Mouse (Mus musculus) stomach, embryonic 16.5 days (tissue): Measurements from ENCODE around the gene Akap7. TPM values are rescaled to one million over a fixed set of nuclear protein-coding genes. Genes with fewer than 3 reads are reported as not detected.

ENCODE experiments used
- ATAC-seq: fragments of 200-750 bp; cut with Nextera tagmentation; 2 replicates; pipeline ENCODE4 v1.8.0; 2017; ENCODE audit warnings: moderate number of reproducible peaks, moderate TSS enrichment; ENCODE audit not compliant: insufficient read depth, low FRiP score
- H3K27ac ChIP-seq: fragments of 300-500 bp; sonication (generic); 2 replicates; pipeline ENCODE4 v1.5.1; 2014; ENCODE audit warnings: low read length
- H3K27me3 ChIP-seq: fragments of 300-500 bp; sonication (generic); 2 replicates; pipeline ENCODE4 v1.6.1; 2014; ENCODE audit warnings: low read length, control low read depth, mixed read lengths; ENCODE audit not compliant: control insufficient read depth, insufficient read depth
- H3K36me3 ChIP-seq: fragments of 300-500 bp; sonication (generic); 2 replicates; pipeline ENCODE4 v1.6.1; 2014; ENCODE audit warnings: low read length; ENCODE audit not compliant: control insufficient read depth, insufficient read depth
- H3K4me1 ChIP-seq: fragments of 300-500 bp; sonication (generic); 2 replicates; pipeline ENCODE4 v1.6.1; 2014; ENCODE audit warnings: low read length, control low read depth, mixed read lengths; ENCODE audit not compliant: control insufficient read depth, insufficient read depth
- H3K4me2 ChIP-seq: fragments of 300-500 bp; sonication (generic); 2 replicates; pipeline ENCODE4 v1.6.1; 2014; ENCODE audit warnings: low read depth, low read length, mixed read lengths
- H3K4me3 ChIP-seq: fragments of 300-500 bp; sonication (generic); replicated peaks from 2 replicates; pipeline ENCODE4 v1.5.1; 2014; ENCODE audit warnings: mild to moderate bottlenecking, low read length
- H3K9ac ChIP-seq: fragments of 300-500 bp; sonication (generic); 2 replicates; pipeline ENCODE4 v1.6.1; 2014; ENCODE audit warnings: low read length
- H3K9me3 ChIP-seq: fragments of 300-500 bp; sonication (generic); replicated peaks from 2 replicates; pipeline ENCODE4 v1.6.1; 2016; ENCODE audit warnings: low read length, control low read depth; ENCODE audit not compliant: control insufficient read depth
- WGBS: fragments of 180-500 bp; shearing (Covaris S2); extraction: QIAGEN DNeasy Blood & Tissue Kit; methylation state at CpG from one replicate; pipeline ENCODE4 v1.1.7; 2014; 5-methylcytosine and 5-hydroxymethylcytosine counted together
- polyA plus RNA-seq: library from polyadenylated mRNA; unstranded; fragments of >200 nt; fragmentation: Nextera tagmentation; extraction: Ambion mirVana; gene quantifications from 2 replicates; pipeline ENCODE4 v1.2.1, GENCODE M21; 2015

Gene Akap7
- polyA plus RNA-seq: 12.6 and 15.3 TPM in 2 replicates

DNA sequence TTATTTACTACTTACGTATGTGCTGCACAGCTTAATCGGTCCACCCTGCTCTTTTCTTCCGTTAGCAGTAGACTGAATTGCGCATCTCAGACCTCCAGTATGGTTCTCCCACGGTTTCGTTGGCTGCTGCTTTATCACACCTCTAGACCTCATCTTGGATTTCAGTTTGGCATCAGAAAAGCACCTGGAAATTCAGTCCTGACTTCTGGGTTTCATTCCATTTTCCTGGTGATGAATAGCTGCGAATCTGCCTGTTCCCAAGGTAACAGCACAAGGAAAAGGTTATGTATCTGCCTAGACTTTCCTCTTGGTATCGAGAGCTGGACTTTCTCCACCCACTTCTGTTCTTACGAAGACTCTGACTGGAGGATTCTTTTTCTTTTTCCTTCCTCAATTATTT is at the start of gene Akap7:
Gene Akap7 (minus strand): TSS at position 101 of the 400 bp plus-strand sequence.
- Histone ChIP-seq H3K36me3 (no peaks in the 10 kb centered on the region), H3K9me3 (no peaks in the 10 kb centered on the region), H3K4me3 (no peak within 1 kb of the TSS), H3K4me2 (no peak within 1 kb of the TSS), H3K27me3 (no peaks in the 10 kb centered on the region), H3K27ac (no peak within 1 kb of the TSS), H3K4me1 (no peaks in the 10 kb centered on the region; the same call in 1 of the 2 replicates), H3K9ac (no peak within 1 kb of the TSS)
- WGBS: 86% methylated on average over 9 of the region's 9 CpGs
- no peak for ATAC-seq

DNA sequence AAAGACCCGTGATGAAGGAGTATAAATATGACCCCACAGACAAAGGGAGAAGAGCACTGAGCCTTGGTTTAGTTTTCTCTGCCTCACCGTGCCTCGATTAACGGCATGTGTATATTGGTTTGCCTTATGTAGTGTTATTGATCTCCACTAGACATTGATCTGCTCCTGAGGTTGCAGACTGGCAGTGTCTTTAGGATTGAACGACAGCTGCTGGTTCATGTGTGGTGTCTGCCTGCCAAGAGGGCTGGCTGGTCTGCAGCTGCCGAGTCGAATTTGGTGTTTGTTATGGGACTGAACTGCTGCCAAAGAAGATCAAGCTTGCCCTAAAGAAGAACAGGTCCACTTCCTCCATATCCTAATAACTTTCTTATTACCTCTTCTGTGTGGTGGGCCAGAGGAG is 46.7 kb upstream of the Akap7 start:
- 81% methylated on average over 7 of the region's 7 CpGs for WGBS
- H3K36me3 ChIP-seq: no peaks in the 10 kb centered on the region
- no peak for ATAC-seq
- 0 out of 2 replicates have a peak, but pooled peaks cover 3% of the 10 kb centered on the region for H3K4me1 ChIP-seq
- H3K9ac ChIP-seq: no peak overlapping the region
- no peak overlapping the region for H3K27ac ChIP-seq
- no peaks in the 10 kb centered on the region for H3K27me3 ChIP-seq
- H3K4me3 ChIP-seq: no peak overlapping the region
- no peak overlapping the region for H3K4me2 ChIP-seq
- no peaks in the 10 kb centered on the region for H3K9me3 ChIP-seq

DNA sequence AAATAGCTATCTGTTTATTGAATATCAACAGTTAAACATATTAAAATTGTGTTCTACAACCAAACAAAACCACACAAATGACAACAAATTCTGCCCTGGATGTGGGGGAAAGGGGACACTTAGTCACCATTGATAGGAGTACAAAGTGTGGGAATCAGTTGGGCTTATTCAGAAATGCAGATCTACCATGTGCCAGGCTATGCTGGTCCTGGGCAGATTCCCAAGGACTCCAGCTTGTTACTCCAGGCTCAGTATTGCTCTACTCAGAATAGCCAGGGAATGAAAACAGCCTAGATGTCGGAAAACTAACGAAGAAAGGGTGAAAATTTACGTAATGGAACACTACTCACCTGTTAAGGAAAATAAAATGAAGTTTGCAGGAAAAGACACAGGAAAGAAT is 46.3 kb upstream of the Akap7 start:
- no peaks in the 10 kb centered on the region for H3K27me3 ChIP-seq
- no peak overlapping the region for H3K27ac ChIP-seq
- H3K4me3 ChIP-seq: no peak overlapping the region
- ATAC-seq: no peak
- H3K36me3 ChIP-seq: no peaks in the 10 kb centered on the region
- no peak overlapping the region for H3K9ac ChIP-seq
- H3K4me1 ChIP-seq: 0 out of 2 replicates have a peak, but pooled peaks cover 3% of the 10 kb centered on the region
- H3K4me2 ChIP-seq: no peak overlapping the region
- H3K9me3 ChIP-seq: no peaks in the 10 kb centered on the region
- 93% methylated on average over 3 of the region's 3 CpGs for WGBS

DNA sequence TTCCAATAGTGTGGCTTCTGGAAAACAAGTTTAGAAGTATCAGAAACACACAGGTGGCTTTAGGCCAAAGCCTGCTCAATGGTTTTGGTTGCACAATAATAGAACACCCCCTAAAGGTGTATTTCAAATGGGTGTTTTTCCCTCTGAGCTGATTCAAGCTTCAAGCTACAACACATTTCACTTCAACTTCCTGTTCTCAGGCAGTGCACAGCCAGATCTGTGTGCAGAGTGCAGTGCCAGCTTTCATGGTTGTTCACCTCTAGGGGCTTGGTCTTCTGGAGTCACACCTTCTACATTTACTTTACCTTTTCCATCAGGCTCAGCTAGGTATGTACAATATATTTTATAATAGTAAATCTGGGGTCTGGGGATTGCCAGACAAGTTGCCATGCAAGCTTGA is 35.1 kb upstream of the Akap7 start:
- no peak overlapping the region for H3K4me3 ChIP-seq

DNA sequence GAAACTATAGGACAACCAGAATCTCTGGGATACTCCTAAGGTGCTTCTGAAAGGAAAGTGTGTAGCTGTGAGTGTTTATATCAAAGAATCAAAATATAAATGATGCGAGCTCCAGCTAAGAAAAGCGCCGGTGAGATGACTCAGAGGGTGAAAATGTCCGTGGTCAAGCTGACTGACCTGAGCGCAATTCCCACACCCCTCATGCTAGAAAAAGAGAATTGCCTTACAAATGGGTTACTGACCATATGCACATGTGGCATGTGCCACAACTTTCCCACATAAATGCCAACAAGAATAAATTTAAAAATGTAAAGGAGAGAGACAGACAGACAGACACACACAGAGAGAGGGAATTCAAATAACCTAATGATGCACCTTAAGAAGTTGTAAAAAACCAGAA is 33.0 kb upstream of the Akap7 start:
- no peak overlapping the region for H3K9ac ChIP-seq
- 95% methylated on average over 5 of the region's 5 CpGs for WGBS
- no peak overlapping the region for H3K4me3 ChIP-seq

More for the DNA sequence above, 35.1 kb upstream of the Akap7 start:
- H3K4me2 ChIP-seq: no peak overlapping the region
- no peaks in the 10 kb centered on the region for H3K36me3 ChIP-seq
- no peaks in the 10 kb centered on the region for H3K4me1 ChIP-seq
- H3K27me3 ChIP-seq: no peaks in the 10 kb centered on the region
- no peak for ATAC-seq
- peaks cover 8% of the 10 kb centered on the region; the same call in 1 of the 2 replicates for H3K9me3 ChIP-seq
- H3K27ac ChIP-seq: no peak overlapping the region
- no peak overlapping the region for H3K9ac ChIP-seq

DNA sequence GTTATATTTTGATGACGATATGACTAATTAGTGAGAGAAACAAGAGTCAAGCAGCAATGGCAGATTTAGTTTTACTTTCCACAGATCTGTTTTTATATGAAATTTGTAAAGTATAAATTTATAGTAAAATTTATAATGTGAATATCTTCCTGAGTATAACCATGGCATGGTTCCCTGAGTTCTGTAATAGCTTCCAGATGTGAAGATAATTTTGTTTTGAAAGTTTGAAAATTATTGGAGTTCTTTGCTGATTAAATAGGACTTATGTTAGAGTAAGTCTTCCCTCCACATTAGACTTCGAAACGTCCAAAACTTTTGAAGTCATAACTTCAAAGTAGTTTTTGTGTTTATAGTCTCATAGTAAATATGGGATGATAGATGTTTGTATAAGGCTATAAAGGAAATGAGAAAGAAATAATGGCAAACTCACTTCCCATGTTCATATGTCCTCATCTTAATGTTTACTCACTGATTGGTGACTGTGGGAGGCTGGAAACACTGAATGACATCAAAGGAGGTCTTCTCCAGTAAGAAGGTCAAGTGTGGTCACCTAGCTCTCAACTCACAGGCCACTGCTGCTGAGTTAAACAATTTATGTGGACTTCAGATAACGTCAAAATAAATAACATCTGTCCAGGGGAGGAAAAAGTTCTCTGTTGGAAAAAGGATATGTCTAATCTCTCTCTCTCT is 25.9 kb upstream of the Akap7 start:
- Histone ChIP-seq H3K27ac (no peak overlapping the region), H3K4me3 (no peak overlapping the region), H3K27me3 (no peaks in the 10 kb centered on the region), H3K4me1 (0 out of 2 replicates have a peak, but pooled peaks cover 4% of the 10 kb centered on the region), H3K9me3 (no peaks in the 10 kb centered on the region), H3K9ac (no peak overlapping the region), H3K4me2 (no peak overlapping the region), H3K36me3 (no peaks in the 10 kb centered on the region)
- ATAC-seq: no peak
- WGBS: 42% methylated on average over 4 of the region's 4 CpGs

More for the DNA sequence above, 33.0 kb upstream of the Akap7 start:
- no peaks in the 10 kb centered on the region for H3K36me3 ChIP-seq
- no peak overlapping the region for H3K4me2 ChIP-seq
- no peaks in the 10 kb centered on the region for H3K4me1 ChIP-seq
- ATAC-seq: no peak
- peaks cover 8% of the 10 kb centered on the region; the same call in 1 of the 2 replicates for H3K9me3 ChIP-seq
- no peaks in the 10 kb centered on the region for H3K27me3 ChIP-seq
- no peak overlapping the region for H3K27ac ChIP-seq

DNA sequence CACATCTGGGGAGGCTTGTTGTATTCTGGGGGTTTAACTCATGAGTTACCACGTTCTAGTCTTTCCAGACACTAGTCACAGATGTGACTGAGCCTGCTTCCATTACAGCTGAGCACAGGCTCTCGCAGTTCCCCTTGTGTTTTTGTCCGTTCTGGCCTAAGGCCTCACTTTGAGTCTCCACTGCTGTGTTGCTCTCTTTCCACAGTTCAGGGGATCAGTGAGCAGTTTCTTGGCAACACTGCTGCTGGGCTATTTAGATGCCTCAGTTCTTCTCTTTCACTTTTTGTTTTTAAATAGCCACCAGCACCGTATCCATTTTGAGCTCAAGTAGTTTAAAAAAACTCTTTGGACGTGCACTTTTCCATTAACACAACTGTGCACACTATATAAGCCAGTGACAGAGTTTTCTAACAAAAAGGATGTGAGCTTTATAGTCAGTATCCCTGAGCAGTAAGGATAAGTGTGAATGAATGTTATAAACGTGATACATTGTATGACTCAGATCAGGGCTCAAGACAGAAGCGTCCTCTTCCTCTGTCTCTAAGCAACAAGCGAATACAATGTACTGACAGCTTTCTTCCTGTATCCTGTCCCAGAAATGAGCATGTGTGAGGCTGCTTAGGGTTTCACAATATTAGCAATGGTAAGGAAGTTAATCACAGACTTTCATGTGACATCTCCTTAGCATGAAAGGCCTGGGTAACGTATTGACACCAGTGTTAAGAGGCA is 23.8 kb upstream of the Akap7 start:
- Histone ChIP-seq H3K9ac (no peak overlapping the region), H3K27me3 (no peaks in the 10 kb centered on the region), H3K27ac (peak overlapping the region; percentile 70), H3K4me1 (0 out of 2 replicates have a peak, but pooled peaks cover 4% of the 10 kb centered on the region), H3K9me3 (no peaks in the 10 kb centered on the region), H3K4me2 (no peak overlapping the region), H3K4me3 (no peak overlapping the region), H3K36me3 (no peaks in the 10 kb centered on the region)
- ATAC-seq: peak; percentile 64; the same call in 1 of the 2 replicates
- 49% methylated on average over 9 of the region's 9 CpGs for WGBS

DNA sequence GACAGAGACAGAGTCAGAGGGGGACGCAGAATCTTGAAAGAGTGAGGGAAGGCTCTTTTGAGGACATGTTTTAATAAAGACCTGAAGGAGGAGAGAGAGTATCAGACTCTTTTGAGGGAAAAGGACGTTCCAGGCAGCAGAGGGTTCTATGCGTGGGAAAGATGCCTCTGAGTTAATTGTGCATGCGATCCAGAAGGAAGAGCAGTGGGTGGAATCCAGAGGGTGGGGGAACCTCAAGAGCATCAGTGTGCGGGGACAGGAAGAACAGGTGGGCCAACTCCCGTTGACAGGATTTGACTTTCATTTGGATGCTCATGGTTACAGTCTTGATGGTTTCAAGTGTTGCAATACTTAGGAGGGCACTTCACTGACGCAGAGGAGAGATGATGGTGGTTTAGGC is 22.4 kb upstream of the Akap7 start:
- WGBS: 84% methylated on average over 7 of the region's 7 CpGs
- H3K4me3 ChIP-seq: no peak overlapping the region
- no peak overlapping the region for H3K27ac ChIP-seq
- H3K9me3 ChIP-seq: no peaks in the 10 kb centered on the region
- no peak for ATAC-seq
- 0 out of 2 replicates have a peak, but pooled peaks cover 4% of the 10 kb centered on the region for H3K4me1 ChIP-seq
- H3K4me2 ChIP-seq: no peak overlapping the region
- no peak overlapping the region for H3K9ac ChIP-seq
- no peaks in the 10 kb centered on the region for H3K36me3 ChIP-seq
- H3K27me3 ChIP-seq: no peaks in the 10 kb centered on the region

DNA sequence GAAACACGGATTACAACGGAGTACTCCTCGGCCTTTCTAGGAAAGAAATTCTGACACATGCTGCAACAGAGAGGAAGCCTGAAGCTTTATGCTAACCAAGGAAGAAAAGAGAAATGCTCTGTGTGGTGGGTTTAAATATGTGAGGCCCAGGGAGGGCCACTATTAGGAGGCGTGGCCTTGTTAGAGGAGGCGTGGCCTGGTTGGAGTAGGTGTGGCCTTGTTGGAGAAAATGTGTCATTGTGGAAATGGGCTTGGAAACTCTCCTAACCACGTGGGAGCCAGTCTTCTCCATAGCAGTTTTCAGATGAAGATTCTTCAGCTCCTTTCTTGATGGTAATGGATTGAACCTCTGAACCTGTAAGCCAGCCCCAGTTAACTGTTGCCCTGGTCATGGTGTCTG is 19.8 kb upstream of the Akap7 start:
- no peaks in the 10 kb centered on the region for H3K9me3 ChIP-seq
- 75% methylated on average over 6 of the region's 6 CpGs for WGBS
- no peaks in the 10 kb centered on the region for H3K36me3 ChIP-seq
- 0 out of 2 replicates have a peak, but pooled peaks cover 4% of the 10 kb centered on the region for H3K4me1 ChIP-seq
- no peak overlapping the region for H3K4me3 ChIP-seq
- H3K27me3 ChIP-seq: no peaks in the 10 kb centered on the region
- no peak overlapping the region for H3K9ac ChIP-seq
- no peak overlapping the region for H3K27ac ChIP-seq
- H3K4me2 ChIP-seq: no peak overlapping the region
- ATAC-seq: no peak
